Mouse (Mus musculus) R1 (cell line): ENCODE measurements at regions not wholly inside any gene's neighbourhood (a gene's known extent, or its start where the extent isn't known, plus 50 kb on each side); places are given as distances from the start of the nearest gene placed in this dataset.
A peak's percentile ranks its signal among the peaks of the same experiment; 100 is the strongest.

Experiments used
- DNase-seq: peaks from one replicate; pipeline ENCODE4 v3.0.0-alpha.2; 2018; ENCODE audit warnings: low read depth, low spot score

- DNase-seq, result no peak
Measured at GRCm38 (mm10) chr16:68704569-68704968, 1083.9 kb upstream of the Cadm2 start.

- DNase-seq, result no peak
Measured at GRCm38 (mm10) chr16:68666972-68667538, 1046.3 kb upstream of the Cadm2 start.

- DNase-seq, result no peak
Measured at GRCm38 (mm10) chr16:68658436-68658835, 1037.7 kb upstream of the Cadm2 start.

- peak; percentile 73 for DNase-seq
Measured at GRCm38 (mm10) chr16:68627976-68628375, 1007.3 kb upstream of the Cadm2 start.

- peak; percentile 54 for DNase-seq
Measured at GRCm38 (mm10) chr16:68614041-68614440, 993.3 kb upstream of the Cadm2 start.
